5 mouse cellular contexts compared by ENCODE assay signal in genomic region chr2:14200879-14201445, GRCm38 (mm10). TPM values are rescaled to one million over a fixed set of nuclear protein-coding genes. Genes with fewer than 3 reads are reported as not detected.
"Had no signal": no experiment of that assay in that cellular context is flagged by ENCODE, and none has a peak within 500 bp of the region (broad histone marks: within the 10 kb centered on the region; RNA-seq: fewer than 3 reads in every experiment).

No protein-coding gene starts in this region.

RNA-seq across cellular contexts. Expression of gene Tmem236, which starts 26.6 kb away (rescaled TPM):
- total RNA-seq: monocyte, adult 5-6 weeks; neutrophil, adult 5-6 weeks had no signal
- polyA plus RNA-seq: lung, embryonic 14.5 days; midbrain, embryonic 13.5 days; spleen, adult 2 months had no signal
